Mouse (Mus musculus) v-Abl transformed pro-B cells (cell line): ENCODE results near the gene Cs.
"Not testable (repeated sequence)": the region's sequence is repeated elsewhere in the genome, so short reads cannot be mapped to it uniquely, and the experiment has no call there.

Experiments used
- in situ Hi-C, 2 experiments: fragments of 400-800 bp; cut with MboI; formaldehyde crosslinking; loops; one replicate each; pipeline ENCODE4 v1.15.1; 2025; ENCODE audit not compliant: unreplicated experiment in 2 of 2

Gene Cs

DNA sequence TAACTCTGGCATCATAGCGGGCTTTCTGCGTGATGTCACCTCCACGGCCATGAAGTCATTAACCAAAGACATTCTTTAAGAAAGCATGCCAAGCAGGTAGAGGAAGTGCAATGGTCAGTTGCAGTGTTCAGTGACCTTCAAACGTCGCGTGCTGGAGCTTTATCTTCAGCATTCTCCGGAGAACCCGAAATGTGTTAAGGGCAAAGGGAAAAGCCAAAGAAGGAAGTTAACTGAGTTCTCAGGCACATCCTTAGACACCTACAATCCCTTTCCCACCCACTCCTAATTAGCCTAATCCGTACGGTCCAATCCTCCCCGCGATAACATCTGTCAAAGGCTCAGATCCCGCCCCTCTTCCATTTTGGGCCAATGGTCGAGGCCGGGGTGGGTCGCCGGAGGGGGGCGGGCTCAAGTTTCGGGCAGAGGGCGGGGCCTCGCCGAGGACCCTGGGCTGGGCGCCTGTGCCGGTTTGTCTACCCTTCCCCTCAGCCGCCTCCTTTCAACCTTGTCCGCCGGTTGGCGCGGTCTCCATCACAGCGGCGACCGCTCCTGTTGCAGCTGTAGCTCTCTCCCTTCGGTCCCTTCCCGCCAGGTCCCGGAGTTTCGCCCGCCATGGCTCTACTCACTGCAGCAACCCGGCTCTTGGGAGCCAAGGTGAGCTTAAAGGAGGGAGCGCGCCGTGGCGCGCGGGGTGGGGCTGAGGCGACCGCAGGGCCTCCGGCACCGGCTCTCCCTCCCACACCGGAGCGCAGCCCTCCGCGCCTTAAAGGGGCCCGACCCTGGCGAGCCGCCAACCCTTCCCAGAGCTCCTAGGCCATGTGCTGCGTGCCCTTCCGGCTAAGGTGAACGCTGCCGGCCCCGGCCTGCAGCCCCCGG, at the start of gene Cs:
Gene Cs, plus strand, starts transcription at position 429 of the 876 bp plus-strand sequence.
- in situ Hi-C loops = loop anchor here (5.0 to 25.0 kb wide), 4 partner anchors 115 to 550 kb away; partner anchors contain the start of genes Rpl41 (in 2 of the 2), Zc3h10 (in 2 of the 2) and Gdf11 (in 1 of the 2)

DNA sequence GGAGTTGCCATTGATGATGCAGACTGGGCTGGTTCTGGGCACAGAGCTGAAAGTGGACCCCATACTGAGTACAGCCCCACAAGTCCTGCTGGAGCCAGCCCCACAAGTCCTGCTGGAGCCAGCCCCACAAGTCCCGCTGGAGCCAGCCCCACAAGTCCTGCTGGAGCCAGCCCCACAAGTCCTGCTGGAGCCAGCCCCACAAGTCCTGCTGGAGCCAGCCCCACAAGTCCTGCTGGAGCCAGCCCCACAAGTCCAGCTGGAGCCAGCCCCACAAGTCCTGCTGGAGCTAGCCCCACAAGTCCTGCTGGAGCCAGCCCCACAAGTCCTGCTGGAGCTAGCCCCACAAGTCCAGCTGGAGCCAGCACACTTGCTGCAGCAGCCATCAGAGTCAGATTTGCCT, 46.9 kb upstream of the Cs start:
- in situ Hi-C loops = not testable (repeated sequence)

DNA sequence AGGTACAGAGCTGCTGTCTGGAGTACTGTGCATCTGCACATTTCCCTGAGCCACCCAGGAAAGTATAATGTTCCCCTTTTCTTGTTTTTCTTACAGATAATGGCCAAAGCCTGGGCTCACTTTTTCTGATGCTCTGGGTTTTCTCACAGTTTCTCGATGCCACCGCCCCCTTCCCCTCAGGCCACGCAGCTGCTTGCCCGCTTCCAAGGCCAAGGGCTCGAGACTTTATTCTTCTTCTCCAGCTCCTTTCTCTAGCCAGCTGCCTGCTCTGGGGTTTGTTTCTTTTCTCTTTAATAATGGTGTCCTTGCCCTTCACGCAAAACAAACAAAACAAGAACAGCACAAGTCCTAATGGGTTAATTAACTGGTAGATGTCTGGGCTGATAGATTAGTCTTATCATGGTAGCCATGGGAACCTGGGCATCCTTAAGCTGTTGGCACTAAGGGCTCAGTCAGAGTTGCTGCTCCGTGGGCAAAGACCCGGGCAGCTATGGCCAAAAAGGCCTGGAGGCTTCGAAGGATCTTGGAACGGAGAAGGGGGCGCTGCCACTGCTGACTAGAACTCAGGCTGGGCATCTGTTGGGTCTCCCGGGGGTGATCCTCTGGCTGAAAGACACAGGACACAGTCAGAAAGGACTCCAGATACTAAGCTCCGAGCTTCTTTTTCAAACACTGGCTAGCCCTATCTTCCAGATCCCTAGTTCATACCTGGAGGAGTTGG, 41.0 kb upstream of the Cs start:
- in situ Hi-C loops = no loop called here

DNA sequence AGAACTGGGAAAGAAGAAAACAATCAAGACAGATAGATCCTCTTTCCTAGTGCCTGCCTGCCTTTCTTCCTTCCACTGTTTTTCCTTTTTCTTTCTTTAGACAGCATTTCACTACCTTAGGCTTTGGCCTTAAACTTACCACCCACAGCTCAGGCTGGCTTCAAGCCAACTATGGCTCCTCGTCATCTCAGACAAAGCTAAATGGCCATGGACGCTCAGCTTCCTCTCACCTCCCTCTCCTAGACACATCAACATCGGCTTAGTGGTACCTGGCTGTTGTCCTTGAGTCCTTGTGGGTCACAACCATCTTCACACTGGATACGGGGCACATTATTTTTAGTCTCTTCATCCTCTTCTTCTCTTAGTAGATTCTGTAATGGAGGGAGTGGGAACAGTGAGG, 40.3 kb upstream of the Cs start:
- in situ Hi-C loops = no loop called here

DNA sequence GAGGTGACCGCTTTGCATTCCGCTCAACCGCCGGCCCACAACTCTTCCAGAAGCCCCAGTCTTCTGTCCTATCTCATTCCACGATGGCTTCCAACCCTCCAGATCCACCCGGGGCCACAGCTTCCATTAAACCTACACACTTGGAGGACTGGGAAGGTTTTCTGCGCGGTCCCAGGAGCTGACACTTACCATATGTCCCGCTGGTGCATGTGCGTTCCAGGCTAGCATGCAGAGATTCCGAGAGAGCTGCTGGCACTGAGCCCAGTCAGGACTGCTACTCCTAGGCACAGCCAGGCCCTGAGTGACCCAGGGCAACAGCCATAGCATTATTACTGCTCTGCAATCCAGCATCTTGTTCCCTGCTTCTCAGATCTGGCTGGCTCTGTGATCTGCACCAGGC, 39.9 kb upstream of the Cs start:
- in situ Hi-C loops = no loop called here

DNA sequence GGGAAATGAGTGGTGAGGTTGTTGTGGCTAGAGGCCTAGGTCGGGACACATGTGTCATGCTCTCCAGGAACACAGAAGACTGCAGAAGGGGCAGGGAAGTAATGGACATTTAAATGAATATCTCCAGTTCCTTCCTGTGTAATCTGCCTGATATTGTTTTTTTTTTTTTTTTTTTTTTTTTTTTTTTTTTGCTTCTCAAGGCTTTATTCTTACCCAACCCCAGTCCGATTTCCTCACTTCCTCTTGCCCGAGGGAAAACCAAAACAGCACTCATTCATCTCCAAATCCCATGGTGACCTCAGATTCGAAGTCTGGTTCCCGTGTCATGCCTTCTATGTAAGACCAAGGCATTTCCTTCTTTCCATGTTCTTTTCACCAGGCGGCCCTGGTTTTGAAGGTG, 39.3 kb upstream of the Cs start:
- in situ Hi-C loops = no loop called here

DNA sequence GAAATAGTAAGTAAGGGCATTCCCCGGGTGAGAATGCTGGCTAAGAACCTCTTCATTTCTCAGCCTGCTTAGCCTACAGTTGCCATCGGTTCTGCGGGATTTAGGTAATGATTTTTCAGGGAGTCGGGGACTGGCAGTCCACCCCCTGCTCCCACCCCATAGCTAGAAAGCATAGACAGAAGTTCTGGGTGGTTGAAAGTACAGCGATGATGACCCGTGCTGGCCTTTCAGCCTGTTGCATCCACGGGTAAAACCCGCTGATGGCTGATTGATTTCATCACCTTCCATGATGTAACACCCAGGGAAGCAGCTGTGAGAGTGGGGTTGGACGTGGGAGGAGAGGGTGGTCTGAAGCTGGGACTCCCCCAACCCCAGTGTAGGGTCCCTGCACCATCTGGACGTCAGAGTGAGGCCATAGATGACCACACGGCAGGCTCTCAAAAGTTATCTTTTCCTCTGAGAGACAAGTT, 38.8 kb upstream of the Cs start, which contains the start of gene Il23a:
Gene Il23a, minus strand, starts transcription at position 51 of the 470 bp plus-strand sequence.
- in situ Hi-C loops = no loop called here

DNA sequence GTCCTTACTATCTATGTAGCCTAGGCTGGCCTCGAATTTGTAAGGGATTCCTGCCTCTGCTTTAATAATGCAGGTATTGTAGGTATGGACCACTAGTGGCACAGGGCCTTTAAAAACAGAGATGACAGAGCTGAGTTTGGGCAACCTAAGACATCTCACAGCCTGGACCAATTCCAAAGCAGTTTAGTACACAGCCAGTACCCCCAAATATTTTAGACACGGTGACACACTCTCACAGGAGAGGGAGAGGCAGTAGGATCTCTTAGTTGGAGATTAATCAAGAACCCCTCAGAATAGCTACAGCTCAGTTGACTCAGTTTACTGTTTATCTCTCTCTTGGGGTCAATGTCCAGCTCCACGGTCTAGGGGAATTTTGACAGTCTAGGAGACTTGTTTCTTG, 35.2 kb upstream of the Cs start:
- in situ Hi-C loops = no loop called here

DNA sequence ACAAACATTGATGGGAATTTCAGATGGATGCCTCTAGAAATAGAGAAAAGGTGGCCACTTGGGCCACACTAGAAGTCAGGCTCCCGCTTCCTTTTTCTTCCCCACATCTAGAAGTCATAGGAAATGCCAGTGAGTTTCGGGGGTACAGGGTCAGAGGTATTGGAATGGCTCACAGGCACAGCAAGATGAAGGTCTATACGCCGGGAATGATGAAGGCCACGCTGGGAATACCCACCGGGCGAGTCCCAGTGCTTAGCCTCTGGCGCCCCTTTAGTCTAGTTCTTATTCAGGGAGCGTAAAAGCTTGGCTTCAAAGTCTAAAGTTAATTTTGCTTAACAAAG, 34.8 kb upstream of the Cs start:
- in situ Hi-C loops = no loop called here

DNA sequence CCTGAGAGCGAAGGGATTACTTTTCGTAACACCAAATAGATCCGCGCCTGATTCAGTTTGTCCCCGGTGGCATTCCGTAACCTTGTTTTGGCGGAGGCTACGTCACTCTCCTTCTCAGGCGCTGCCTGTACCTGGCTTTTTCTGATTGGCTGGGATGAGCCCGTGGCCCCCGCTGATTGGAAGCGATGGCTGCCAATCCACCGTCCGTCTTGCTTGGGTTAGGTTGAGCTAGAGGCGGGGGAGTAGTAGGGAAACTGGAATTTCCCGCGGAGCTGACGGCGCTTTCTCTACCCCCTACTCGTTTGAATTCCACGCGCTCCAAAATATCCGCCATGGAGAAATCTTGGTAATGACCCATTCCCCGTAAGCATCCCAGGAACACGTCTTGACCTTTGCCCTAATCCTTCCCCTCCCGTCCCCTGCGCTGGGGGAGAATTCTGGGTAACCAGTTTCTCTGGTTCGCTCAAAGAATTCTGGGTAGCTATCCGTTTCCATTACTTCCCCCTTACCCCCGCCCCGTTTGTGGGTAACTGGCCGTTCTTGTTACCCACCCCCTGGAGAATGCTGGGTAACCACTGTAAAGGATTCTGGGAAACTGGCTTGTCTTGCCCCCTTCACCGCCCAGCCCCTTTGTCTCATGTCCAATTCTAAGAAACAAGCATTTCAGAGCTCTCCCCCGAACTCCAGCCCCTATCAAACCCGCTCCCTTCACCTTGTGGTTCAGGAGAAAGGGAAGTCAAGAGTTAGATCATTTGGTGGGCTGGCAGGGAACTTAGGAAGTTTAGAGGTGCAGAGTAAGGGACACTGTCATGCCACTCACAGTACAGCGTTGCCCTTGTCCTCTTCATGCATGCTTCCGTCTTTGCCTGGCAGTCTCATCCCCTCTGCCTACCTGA, 34.2 kb upstream of the Cs start, which contains the start of gene Pan2:
Gene Pan2, plus strand, starts transcription at position 210 of the 896 bp plus-strand sequence.
- in situ Hi-C loops = no loop called here

DNA sequence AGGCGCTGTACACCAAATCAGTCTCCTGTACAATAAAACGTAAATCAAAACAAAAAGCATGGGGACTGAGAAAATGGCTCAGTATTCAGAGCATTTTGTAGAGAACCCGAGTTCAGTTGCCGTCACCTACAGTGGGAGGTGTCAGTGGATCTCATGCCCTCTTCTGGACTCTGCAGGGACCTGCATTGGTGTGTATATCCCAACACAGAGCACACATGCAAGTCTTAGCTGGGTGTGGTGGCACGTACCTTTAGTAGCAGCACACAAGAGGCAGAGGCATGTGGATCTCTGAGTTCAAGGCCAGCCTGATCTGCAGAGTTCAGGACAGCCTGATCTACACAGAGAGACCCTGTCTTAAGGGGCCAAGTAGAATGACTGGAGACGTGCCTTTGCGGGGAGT, 27.9 kb upstream of the Cs start:
- in situ Hi-C loops = no loop called here

DNA sequence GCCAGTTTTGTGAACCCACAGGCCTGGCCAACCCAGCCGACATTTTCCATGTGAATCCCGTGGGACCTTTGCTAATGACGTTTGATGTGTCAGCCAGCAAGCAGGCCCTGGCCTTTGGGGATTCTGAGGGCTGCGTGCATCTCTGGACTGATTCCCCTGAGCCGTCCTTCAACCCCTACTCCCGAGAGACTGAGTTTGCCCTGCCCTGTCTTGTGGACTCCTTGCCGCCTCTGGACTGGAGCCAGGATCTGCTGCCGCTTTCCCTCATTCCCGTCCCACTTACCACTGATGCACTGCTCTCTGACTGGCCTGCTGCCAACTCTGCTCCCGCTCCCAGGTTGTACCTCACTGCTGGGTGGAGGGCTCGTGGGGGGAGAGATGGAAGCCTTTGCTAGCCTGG, 27.4 kb upstream of the Cs start:
- in situ Hi-C loops = no loop called here

DNA sequence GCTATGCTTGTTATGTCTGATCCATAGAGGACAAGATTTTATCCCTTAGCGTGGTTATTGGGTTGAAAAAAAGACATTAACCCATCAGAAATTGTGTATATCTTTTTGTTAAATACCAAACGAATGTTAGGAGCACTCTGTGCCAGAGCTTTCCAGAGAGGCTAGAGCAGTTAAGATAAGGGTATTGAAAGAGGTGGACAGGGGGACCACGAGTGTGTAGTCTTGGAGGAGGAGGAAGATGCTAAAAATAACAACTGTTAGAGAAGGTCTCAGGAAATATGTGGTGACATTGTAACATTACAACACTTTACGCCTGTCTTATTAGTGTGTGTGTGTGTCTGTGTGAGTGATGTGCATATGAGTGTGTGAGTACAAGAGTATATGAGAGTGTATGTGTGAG, 26.6 kb upstream of the Cs start:
- in situ Hi-C loops = no loop called here

DNA sequence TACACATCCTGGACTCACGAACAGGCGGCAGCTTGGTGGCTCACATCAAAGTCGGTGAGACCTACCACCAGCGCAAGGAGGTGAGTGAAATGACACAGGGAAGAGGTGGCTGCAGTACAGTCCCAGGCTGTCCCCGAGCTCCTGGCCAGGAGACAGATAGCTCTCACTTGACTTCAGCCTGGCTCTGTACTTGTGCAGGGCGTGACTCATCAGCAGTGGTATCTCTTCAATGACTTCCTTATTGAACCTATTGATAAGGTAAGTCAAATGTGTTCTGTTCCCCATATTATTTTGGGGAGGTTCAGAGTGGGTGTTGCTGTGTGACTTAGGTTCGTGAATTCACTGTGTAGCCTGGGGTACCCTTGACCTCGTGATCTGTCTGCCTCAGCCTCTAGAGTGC, 22.0 kb upstream of the Cs start:
- in situ Hi-C loops = no loop called here

DNA sequence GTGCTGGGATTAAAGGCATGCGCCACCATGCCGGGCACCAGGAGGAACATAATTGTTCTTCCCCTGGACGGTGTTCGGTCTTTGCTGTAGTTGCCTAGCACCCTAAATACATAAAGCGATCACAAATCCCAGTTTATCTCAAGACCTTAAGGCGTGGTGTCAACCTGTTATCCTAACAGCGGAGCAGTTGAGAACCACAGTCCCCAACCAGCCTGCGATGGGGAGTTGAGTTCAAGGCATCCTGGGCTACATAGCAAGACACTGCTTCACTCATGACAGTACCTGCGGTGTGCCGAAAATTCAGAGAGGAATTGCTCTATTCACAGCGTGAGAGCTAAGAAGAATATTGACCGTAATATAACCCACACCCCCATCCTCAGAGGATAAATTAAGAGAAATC, 15.9 kb upstream of the Cs start:
- in situ Hi-C loops = no loop called here

DNA sequence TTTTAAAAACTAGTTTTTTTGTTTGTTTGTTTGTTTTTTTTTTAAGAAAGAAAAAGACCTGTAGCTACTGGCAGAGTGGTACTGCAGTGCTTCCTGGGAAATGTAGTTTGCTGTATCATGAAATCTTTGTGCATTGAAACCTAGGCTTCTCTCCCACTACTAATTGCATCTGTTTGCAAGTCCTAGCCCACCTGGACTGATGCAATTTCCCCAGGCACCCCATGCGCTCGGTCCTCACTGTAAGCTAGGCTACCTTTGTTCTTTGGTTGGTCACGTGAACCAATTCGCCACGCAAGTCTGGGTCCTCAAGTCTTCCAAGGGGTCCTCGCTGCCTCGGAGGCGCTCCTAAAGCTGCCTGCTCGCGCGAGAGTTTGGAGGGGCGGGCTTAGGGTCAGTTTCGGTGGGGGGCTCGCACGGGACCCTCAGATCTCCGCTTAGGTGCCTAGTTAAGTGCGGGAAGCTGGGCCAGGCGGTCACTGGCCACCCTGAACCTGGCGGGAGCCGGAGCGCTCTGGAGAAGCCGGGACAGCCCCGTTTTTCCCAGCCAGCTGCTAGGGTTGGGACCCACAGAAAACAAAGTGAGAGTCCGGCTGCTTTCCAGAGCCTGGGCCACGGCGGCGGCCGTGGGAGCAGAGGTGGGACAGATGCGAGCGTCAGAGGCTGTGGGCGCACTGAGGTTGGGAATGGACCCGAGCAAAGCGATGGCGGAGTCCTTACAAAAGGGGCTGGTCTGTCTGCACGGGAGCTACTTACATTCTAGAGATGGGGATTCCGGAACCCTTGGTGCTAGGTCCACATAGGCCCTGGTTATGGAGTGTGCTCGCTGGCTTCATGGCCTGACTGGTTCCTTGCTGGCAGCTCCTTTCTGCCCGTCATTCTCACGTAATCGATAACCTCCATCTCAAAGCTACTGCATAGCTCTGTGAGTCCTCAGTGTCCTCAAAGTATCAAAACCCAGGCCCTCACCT, 15.1 kb upstream of the Cs start, which contains the start of gene Cnpy2:
Gene Cnpy2, plus strand, starts transcription at position 319 of the 968 bp plus-strand sequence.
- in situ Hi-C loops = no loop called here

DNA sequence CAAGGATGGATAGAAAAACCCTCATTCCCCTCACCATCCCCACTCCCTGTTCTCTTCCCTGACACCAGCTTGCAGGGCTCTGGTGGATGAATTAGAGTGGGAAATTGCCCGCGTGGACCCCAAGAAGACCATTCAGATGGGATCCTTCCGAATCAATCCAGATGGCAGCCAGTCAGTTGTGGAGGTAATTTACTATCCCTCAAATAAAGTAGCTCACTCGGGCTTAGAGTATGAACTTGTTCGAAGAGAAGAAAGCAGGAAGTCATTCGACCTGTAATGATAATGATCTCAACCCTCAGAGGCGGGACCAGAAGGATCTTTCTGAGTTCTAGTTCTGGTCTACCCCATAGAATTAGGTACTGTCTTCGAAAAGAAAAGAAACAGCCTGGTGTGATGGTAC, 14.0 kb upstream of the Cs start:
- in situ Hi-C loops = no loop called here

DNA sequence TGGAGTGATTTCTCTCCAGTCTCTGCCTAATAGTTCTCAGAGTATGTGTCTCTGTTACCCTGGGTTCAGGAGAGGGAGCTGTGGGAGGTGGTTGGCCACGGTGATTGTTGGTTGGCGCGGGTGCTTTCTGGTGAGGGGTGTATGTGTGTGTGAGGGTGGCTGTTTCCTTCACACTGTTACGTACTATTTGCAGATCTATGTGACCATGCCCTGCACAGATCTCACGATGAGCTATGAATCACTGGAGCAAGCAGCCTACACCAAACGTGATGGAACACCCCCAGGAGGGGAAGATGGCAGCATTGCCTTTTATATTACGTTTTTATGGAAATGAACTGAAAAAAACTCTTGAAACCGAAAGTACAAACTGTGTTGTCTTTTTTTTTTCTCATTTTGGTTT, 10.7 kb upstream of the Cs start:
- in situ Hi-C loops = loop anchor here in 1 of 2 experiments (25.0 kb wide), 1 partner anchor 560 kb away; the partner anchor contains the start of gene Gdf11

DNA sequence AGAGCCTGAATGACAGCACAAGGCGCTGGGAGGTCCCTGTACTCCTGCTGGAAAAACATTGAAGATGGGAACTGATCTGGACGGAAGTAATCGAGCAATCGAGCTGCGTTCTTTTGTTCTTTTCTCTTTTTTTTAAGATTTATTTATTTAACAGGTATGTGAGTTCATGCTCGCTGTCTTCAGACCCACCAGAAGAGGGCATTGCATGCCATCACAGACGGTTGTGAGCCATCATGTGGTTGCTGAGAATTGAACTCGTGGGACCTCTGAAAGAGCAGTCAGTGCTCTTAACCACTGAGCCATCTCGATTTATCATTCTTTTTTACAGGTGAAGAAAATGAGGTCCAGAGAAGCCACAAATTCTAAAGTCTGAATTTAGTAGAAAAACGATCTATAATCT, 9.9 kb upstream of the Cs start:
- in situ Hi-C loops = loop anchor here in 1 of 2 experiments (25.0 kb wide), 1 partner anchor 560 kb away; the partner anchor contains the start of gene Gdf11
